Mouse (Mus musculus): ENCODE results near the gene Tmsb10.
A peak's percentile ranks its signal among the peaks of the same experiment; 100 is the strongest.

DNA sequence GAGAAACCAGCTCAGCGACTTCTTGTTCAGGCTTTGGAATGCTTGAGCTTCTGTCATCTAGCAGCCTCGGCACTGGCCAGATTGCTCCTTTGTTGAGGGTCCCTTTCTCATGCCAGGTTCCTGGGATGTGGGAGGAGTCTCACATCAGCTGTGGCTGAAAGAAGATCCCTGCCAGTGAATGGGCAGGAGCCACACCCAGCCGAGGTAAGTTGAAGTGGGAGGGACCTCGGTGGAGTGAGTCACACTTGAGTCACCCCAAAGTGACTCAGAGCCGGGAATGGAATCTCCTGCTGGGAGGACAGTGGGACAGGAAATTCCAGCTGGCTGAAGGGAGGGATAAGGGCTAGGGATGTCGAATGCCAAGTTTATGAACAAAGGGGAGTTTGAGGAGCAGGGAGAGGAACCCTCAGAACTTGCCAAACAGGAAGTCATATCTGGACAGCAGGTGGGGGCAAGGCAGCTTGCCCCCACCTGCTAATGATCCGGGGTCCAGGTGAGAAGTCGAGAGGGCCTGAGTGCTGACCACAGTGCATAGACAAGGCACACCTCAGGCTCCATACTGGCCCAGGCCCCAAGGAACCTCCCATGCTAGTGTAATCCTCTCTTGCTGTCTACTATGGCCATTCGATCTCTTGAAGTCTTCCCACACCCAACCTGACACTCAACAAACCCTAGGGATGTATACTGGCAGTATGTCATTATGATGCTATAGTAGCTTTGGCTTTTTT is 31.6 kb downstream of the Tmsb10 start:
- no peak for TF ChIP-seq CTCF (IDR thresholded peaks at IDR 0.05; ENCODE audit: borderline replicate concordance, insufficient read depth, low read length)
- TF ChIP-seq POLR2A (IDR thresholded peaks at IDR 0.05; ENCODE audit: low read depth, low read length): 0 out of 2 replicates have a peak, but pooled peaks have one; percentile 12
